Mouse (Mus musculus): ENCODE data around the gene Aplnr.

DNA sequence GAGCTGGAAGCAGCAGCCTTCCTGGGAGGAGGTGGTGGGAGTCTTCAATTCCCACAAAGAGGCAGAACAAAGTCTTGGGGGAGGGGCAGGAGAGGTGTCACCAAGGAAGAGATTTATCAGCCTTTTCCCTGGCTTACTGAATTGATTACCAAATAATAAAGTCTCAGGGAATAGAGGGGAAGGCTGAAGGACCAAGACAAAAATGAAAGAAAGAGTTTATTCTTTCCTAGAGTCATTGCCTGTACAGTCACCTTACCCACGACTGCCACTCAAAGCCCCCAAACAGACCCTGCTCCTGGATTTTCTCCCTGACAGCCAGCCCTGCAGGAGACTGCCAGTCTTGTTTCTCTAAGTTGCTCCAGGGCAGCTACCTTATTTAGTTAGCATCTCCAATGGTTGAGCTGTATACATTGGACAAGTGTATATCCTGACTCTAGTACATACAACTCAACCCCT, 25.6 kb downstream of the Aplnr start:
- TF ChIP-seq CTCF (IDR thresholded peaks at IDR 0.05; ENCODE audit: extremely low read depth, insufficient read depth, low read length) (no peak), POLR2A (IDR thresholded peaks at IDR 0.05; ENCODE audit: extremely low read depth, insufficient read depth, low read length) (no peak)
